In genomic region chr7:127614891-127615843, GRCm38 (mm10) we compare ENCODE assay signal across 8 mouse cellular contexts. TPM values are rescaled to one million over a fixed set of nuclear protein-coding genes. Genes with fewer than 3 reads are reported as not detected.
DNase-seq lines count a peak whose midpoint lies in the region; ATAC-seq and TF ChIP-seq lines count a peak whose summit lies in the region.

TSS of gene Zfp629 (minus strand) at chr7:127615797.

- peak within 1 kb of the TSS; percentile 64 for H3K4me3 ChIP-seq in cortical plate, adult 2 months (ENCODE audit: insufficient read depth, low read length)
- peak within 1 kb of the TSS; percentile 100 for H3K4me3 ChIP-seq in intestine, embryonic 14.5 days (ENCODE audit: low read depth, low read length)

- TF ChIP-seq POLR2A in cortical plate, adult 2 months (IDR thresholded peaks at IDR 0.05; ENCODE audit: extremely low read depth, insufficient read depth, low read length) = 0 out of 2 replicates have a peak, but pooled peaks have one; percentile 17

- under 1% methylated on average over 50 of the region's 50 CpGs for WGBS in intestine, embryonic 14.5 days

- peak; percentile 93 for ATAC-seq in intestine, embryonic 14.5 days (replicated peaks; ENCODE audit: low FRiP score, low TSS enrichment, low read depth)
- peak; percentile 69 for ATAC-seq in megakaryocyte progenitor cell, adult 5-6 weeks (replicated peaks; ENCODE audit: poor library complexity)
- ATAC-seq in erythroid progenitor cell, adult 5-6 weeks (replicated peaks; ENCODE audit: low FRiP score, poor library complexity, severe bottlenecking) = no peak

- peak; percentile 59 to 64 for DNase-seq in adrenal gland, adult 18-20 months (ENCODE audit: low spot score in 2 of 2)
- DNase-seq in gastrocnemius, postnatal 25 days = peak; percentile 68
- DNase-seq in intestine, embryonic 14.5 days (ENCODE audit: low spot score) = peak; percentile 92
- peak; percentile 88 for DNase-seq in left cerebral cortex, postnatal 10 days (ENCODE audit: extremely low spot score in 1 of 2, low spot score in 2 of 2)
- DNase-seq in right cerebral cortex, postnatal 25 days = peak; percentile 73

- intact Hi-C loops in left cerebral cortex, postnatal 10 days (cut with DNase I) = no loop called here

- peaks cover 1% of the 10 kb centered on the region; the same call in 1 of the 2 replicates for H3K4me1 ChIP-seq in cortical plate, adult 2 months (ENCODE audit: control insufficient read depth, insufficient read depth, low read length)
- H3K4me1 ChIP-seq in intestine, embryonic 14.5 days (replicated peaks; ENCODE audit: control insufficient read depth, insufficient read depth, low read length) = peaks cover 7% of the 10 kb centered on the region; the same call in 1 of the 2 replicates

- TF ChIP-seq CTCF in cortical plate, adult 2 months (IDR thresholded peaks at IDR 0.05; ENCODE audit: extremely low read depth, insufficient read depth, low read length) = no peak

- peaks cover 9% of the 10 kb centered on the region for H3K9me3 ChIP-seq in intestine, embryonic 14.5 days (ENCODE audit: control insufficient read depth, low read length)

- peaks cover 30% of the 10 kb centered on the region for H3K36me3 ChIP-seq in intestine, embryonic 14.5 days (ENCODE audit: control insufficient read depth, insufficient read depth, low read length)

- no peak within 1 kb of the TSS; the same call in 1 of the 2 replicates for H3K27ac ChIP-seq in cortical plate, adult 2 months (ENCODE audit: insufficient read depth, low read length)
- peak within 1 kb of the TSS; percentile 70 for H3K27ac ChIP-seq in intestine, embryonic 14.5 days (ENCODE audit: low read depth)

- H3K27me3 ChIP-seq in intestine, embryonic 14.5 days (replicated peaks; ENCODE audit: control insufficient read depth, insufficient read depth, low read length) = no peaks in the 10 kb centered on the region

- H3K9ac ChIP-seq in intestine, embryonic 14.5 days (ENCODE audit: low read length) = peak within 1 kb of the TSS; percentile 84

- peak within 1 kb of the TSS; percentile 84 for H3K4me2 ChIP-seq in intestine, embryonic 14.5 days (ENCODE audit: low read length)

RNA-seq across cellular contexts. Expression of gene Zfp629, which starts in this region (rescaled TPM):
- 10 to 100 TPM; 16.4 to 16.5 TPM for total RNA-seq in adrenal gland, adult 18-20 months (2021)
- polyA plus RNA-seq in cortical plate, adult 2 months (2012; rRNA removed) = 16.9 and 19.5 TPM in 2 replicates
- 1 to 10 TPM; 8.4 to 9.4 TPM for total RNA-seq in gastrocnemius, postnatal 25 days (2021)
- polyA plus RNA-seq in intestine, embryonic 14.5 days (2014; fragmentation: Nextera tagmentation; extraction: Ambion mirVana) = 12.9 and 16.7 TPM in 2 replicates
- 10 to 100 TPM; 22.3 to 29.8 TPM for total RNA-seq in left cerebral cortex, postnatal 10 days (2021)
- 5.4 and 8.4 TPM in 2 replicates for total RNA-seq in megakaryocyte progenitor cell, adult 5-6 weeks (2015)
- total RNA-seq in megakaryocyte progenitor cell, adult 5-6 weeks (2017) = 8.5 and 11.3 TPM in 2 replicates
- 2.2 and 5.4 TPM in 2 replicates for total RNA-seq in erythroid progenitor cell, adult 5-6 weeks (2015; ENCODE audit: low replicate concordance)
- 0.38 and 1.3 TPM in 2 replicates for total RNA-seq in erythroid progenitor cell, adult 5-6 weeks (2017; ENCODE audit: low replicate concordance)
